Mouse (Mus musculus) heart, postnatal 4 days (tissue): ENCODE results near the gene Enho. TPM values are rescaled to one million over a fixed set of nuclear protein-coding genes. Genes with fewer than 3 reads are reported as not detected.

Source experiments
- DNase-seq: peaks from one replicate; pipeline ENCODE4 v3.0.0; 2021
- total RNA-seq, 2 experiments: library from RNA; stranded (reverse); gene quantifications; 2 replicates each; pipeline ENCODE4 v1.2.3; 2021

Gene Enho
- total RNA-seq, 2 experiments from 2014 or later, result 5.5 to 5.8 TPM

- peak; percentile 50 for DNase-seq
Measured at GRCm38 (mm10) chr4:41631390-41631789, 8.7 kb downstream of the Enho start.

GRCm38 (mm10) chr4:41630196-41630595, 9.9 kb downstream of the Enho start:
- DNase-seq, result no peak

- DNase-seq, result peak; percentile 32
Measured at GRCm38 (mm10) chr4:41628202-41628927, 11.8 kb downstream of the Enho start.

- no peak for DNase-seq
Measured at GRCm38 (mm10) chr4:41622071-41622470, 18.1 kb downstream of the Enho start.

- DNase-seq, result no peak
Measured at GRCm38 (mm10) chr4:41618916-41619746, 21.0 kb downstream of the Enho start.

GRCm38 (mm10) chr4:41615661-41616599, 24.2 kb downstream of the Enho start:
- no peak for DNase-seq

- DNase-seq, result peak; percentile 90
Measured at GRCm38 (mm10) chr4:41614156-41614555, 26.0 kb downstream of the Enho start.

GRCm38 (mm10) chr4:41612166-41612565, 28.0 kb downstream of the Enho start:
- no peak for DNase-seq

- no peak for DNase-seq
Measured at GRCm38 (mm10) chr4:41610594-41610980, 29.5 kb downstream of the Enho start.

- no peak for DNase-seq
Measured at GRCm38 (mm10) chr4:41609681-41610593, 30.2 kb downstream of the Enho start.

- peak; percentile 73 for DNase-seq
Measured at GRCm38 (mm10) chr4:41606784-41607183, 33.3 kb downstream of the Enho start.

GRCm38 (mm10) chr4:41604476-41605396, 35.4 kb downstream of the Enho start:
- peak; percentile 27 for DNase-seq

GRCm38 (mm10) chr4:41602818-41603217, 37.3 kb downstream of the Enho start:
- DNase-seq, result no peak

Other genes starting within 250 kb of the Enho start
- gene Kif24, start 175.4 kb downstream of the Enho start, total RNA-seq, result 1 to 10 TPM; 4.4 to 4.6 TPM
- gene Nudt2, start 175.2 kb downstream of the Enho start, total RNA-seq, result 10 to 100 TPM; 26.9 to 27.0 TPM
- 10 to 100 TPM in 1 of 2 experiments, 1 to 10 TPM in 1; 9.2 to 10.7 TPM for gene AI464131, start 137.2 kb downstream of the Enho start, total RNA-seq
- not detected for gene 1110017D15Rik, start 123.0 kb downstream of the Enho start, total RNA-seq
- gene Fam219a, start 70.8 kb downstream of the Enho start, total RNA-seq, result 10 to 100 TPM; 15.3 to 15.5 TPM
- gene Dnaic1, start 70.5 kb downstream of the Enho start, total RNA-seq, result 1 to 10 TPM; 1.3 to 1.7 TPM
- gene Cntfr, start 56.8 kb upstream of the Enho start, total RNA-seq, result 1 to 10 TPM; 3.9 to 4.0 TPM
- gene Il11ra1, start 59.7 kb upstream of the Enho start, total RNA-seq, result 10 to 100 TPM; 50.0 to 53.5 TPM
- gene Rpp25l, start 73.2 kb upstream of the Enho start, total RNA-seq, result 10 to 100 TPM; 27.8 to 28.6 TPM
- 10 to 100 TPM; 77.5 to 86.9 TPM for gene Dctn3, start 82.8 kb upstream of the Enho start, total RNA-seq
- not detected for gene Arid3c, start 90.8 kb upstream of the Enho start, total RNA-seq
- 10 to 100 TPM; 53.4 to 58.8 TPM for gene Galt, start 114.9 kb upstream of the Enho start, total RNA-seq
- gene Sigmar1, start 115.8 kb upstream of the Enho start, total RNA-seq, result 10 to 100 TPM; 26.8 to 28.9 TPM
- 10 to 100 TPM; 24.7 to 34.9 TPM for gene Ccl27a, start 133.9 kb upstream of the Enho start, total RNA-seq